Mouse (Mus musculus): ENCODE results near the gene Map3k3. TPM values are rescaled to one million over a fixed set of nuclear protein-coding genes. Genes with fewer than 3 reads are reported as not detected.

Gene Map3k3
- polyA plus RNA-seq, 1 experiment from 2014 or later: 4.7 TPM

GRCm38 (mm10) chr11:106187326-106187725 is 102.9 kb downstream of the Map3k3 start:
- H3K9me3 ChIP-seq (ENCODE audit: low read length): no peaks in the 10 kb centered on the region
- peaks cover 5% of the 10 kb centered on the region for H3K4me1 ChIP-seq (ENCODE audit: insufficient read depth)
- no peak overlapping the region for H3K27ac ChIP-seq (ENCODE audit: low read depth)
- H3K4me2 ChIP-seq (ENCODE audit: low read depth, low read length): no peak overlapping the region
- H3K4me3 ChIP-seq (ENCODE audit: low read depth, low read length): no peak overlapping the region
- H3K36me3 ChIP-seq (replicated peaks; ENCODE audit: insufficient read depth, low read length): no peaks in the 10 kb centered on the region; the same call in 1 of the 2 replicates
- ATAC-seq: no peak
- no peaks in the 10 kb centered on the region for H3K27me3 ChIP-seq (ENCODE audit: insufficient read depth, low read length)
- WGBS (ENCODE audit: insufficient replicate concordance): 84% methylated on average over 4 of the region's 4 CpGs
- TF ChIP-seq EP300 (IDR thresholded peaks at IDR 0.05; ENCODE audit: low read depth): no peak
- TF ChIP-seq CTCF (IDR thresholded peaks at IDR 0.05; ENCODE audit: low read depth): no peak
- no peak for DNase-seq
- H3K9ac ChIP-seq (replicated peaks): no peak overlapping the region

- peaks cover 23% of the 10 kb centered on the region for H3K4me1 ChIP-seq (ENCODE audit: insufficient read depth)
- H3K9ac ChIP-seq (replicated peaks): no peak overlapping the region
- ATAC-seq: no peak
- no peaks in the 10 kb centered on the region for H3K27me3 ChIP-seq (ENCODE audit: insufficient read depth, low read length)
- H3K9me3 ChIP-seq (ENCODE audit: low read length): no peaks in the 10 kb centered on the region
- DNase-seq: no peak
- TF ChIP-seq EP300 (IDR thresholded peaks at IDR 0.05; ENCODE audit: low read depth): no peak
- no peak for TF ChIP-seq CTCF (IDR thresholded peaks at IDR 0.05; ENCODE audit: low read depth)
- no peak overlapping the region for H3K4me3 ChIP-seq (ENCODE audit: low read depth, low read length)
- WGBS (ENCODE audit: insufficient replicate concordance): 81% methylated on average over 3 of the region's 3 CpGs
- H3K27ac ChIP-seq (ENCODE audit: low read depth): no peak overlapping the region
- H3K36me3 ChIP-seq (replicated peaks; ENCODE audit: insufficient read depth, low read length): no peaks in the 10 kb centered on the region
- 0 out of 2 replicates have a peak overlapping the region, but pooled peaks have one; percentile 73 for H3K4me2 ChIP-seq (ENCODE audit: low read depth, low read length)
Measured at GRCm38 (mm10) chr11:106191716-106192115, 107.3 kb downstream of the Map3k3 start.

GRCm38 (mm10) chr11:106192241-106192640 is 107.8 kb downstream of the Map3k3 start:
- 49% methylated on average over 5 of the region's 5 CpGs for WGBS (ENCODE audit: insufficient replicate concordance)
- Histone ChIP-seq H3K9ac (replicated peaks) (peak overlapping the region; percentile 60; the same call in 1 of the 2 replicates), H3K36me3 (replicated peaks; ENCODE audit: insufficient read depth, low read length) (peaks cover 5% of the 10 kb centered on the region; the same call in 1 of the 2 replicates), H3K27ac (ENCODE audit: low read depth) (peak overlapping the region; percentile 76; the same call in 1 of the 2 replicates), H3K4me2 (ENCODE audit: low read depth, low read length) (peak overlapping the region; percentile 73), H3K9me3 (ENCODE audit: low read length) (no peaks in the 10 kb centered on the region), H3K4me3 (ENCODE audit: low read depth, low read length) (peak overlapping the region; percentile 59), H3K4me1 (ENCODE audit: insufficient read depth) (peaks cover 23% of the 10 kb centered on the region), H3K27me3 (ENCODE audit: insufficient read depth, low read length) (no peaks in the 10 kb centered on the region)
- ATAC-seq (no peak), DNase-seq (no peak)
- no peak for TF ChIP-seq CTCF (IDR thresholded peaks at IDR 0.05; ENCODE audit: low read depth)
- no peak for TF ChIP-seq EP300 (IDR thresholded peaks at IDR 0.05; ENCODE audit: low read depth)

- ATAC-seq: peak; percentile 52
Measured at GRCm38 (mm10) chr11:106192657-106193370, 108.4 kb downstream of the Map3k3 start.

GRCm38 (mm10) chr11:106193371-106194154 is 109.2 kb downstream of the Map3k3 start:
- no peaks in the 10 kb centered on the region for H3K27me3 ChIP-seq (ENCODE audit: insufficient read depth, low read length)
- DNase-seq: peak; percentile 100
- TF ChIP-seq EP300 (IDR thresholded peaks at IDR 0.05; ENCODE audit: low read depth) (no peak), CTCF (IDR thresholded peaks at IDR 0.05; ENCODE audit: low read depth) (no peak)
- peak overlapping the region; percentile 77 for H3K4me2 ChIP-seq (ENCODE audit: low read depth, low read length)
- H3K9ac ChIP-seq (replicated peaks): peak overlapping the region; percentile 68
- peak overlapping the region; percentile 91 for H3K27ac ChIP-seq (ENCODE audit: low read depth)
- no peaks in the 10 kb centered on the region for H3K9me3 ChIP-seq (ENCODE audit: low read length)
- H3K4me1 ChIP-seq (ENCODE audit: insufficient read depth): peaks cover 28% of the 10 kb centered on the region
- peak overlapping the region; percentile 59 for H3K4me3 ChIP-seq (ENCODE audit: low read depth, low read length)
- peaks cover 17% of the 10 kb centered on the region; the same call in 1 of the 2 replicates for H3K36me3 ChIP-seq (replicated peaks; ENCODE audit: insufficient read depth, low read length)
- WGBS (ENCODE audit: insufficient replicate concordance): under 1% methylated on average over 42 of the region's 44 CpGs
- peak; percentile 96 for ATAC-seq

More at GRCm38 (mm10) chr11:106192657-106193370, 108.4 kb downstream of the Map3k3 start:
- 8% methylated on average over 19 of the region's 19 CpGs for WGBS (ENCODE audit: insufficient replicate concordance)
- Histone ChIP-seq H3K36me3 (replicated peaks; ENCODE audit: insufficient read depth, low read length) (peaks cover 10% of the 10 kb centered on the region; the same call in 1 of the 2 replicates), H3K9me3 (ENCODE audit: low read length) (no peaks in the 10 kb centered on the region), H3K27me3 (ENCODE audit: insufficient read depth, low read length) (no peaks in the 10 kb centered on the region), H3K27ac (ENCODE audit: low read depth) (peak overlapping the region; percentile 76), H3K9ac (replicated peaks) (peak overlapping the region; percentile 60), H3K4me3 (ENCODE audit: low read depth, low read length) (peak overlapping the region; percentile 59), H3K4me2 (ENCODE audit: low read depth, low read length) (peak overlapping the region; percentile 73), H3K4me1 (ENCODE audit: insufficient read depth) (peaks cover 23% of the 10 kb centered on the region)
- peak; percentile 37 for TF ChIP-seq CTCF (IDR thresholded peaks at IDR 0.05; ENCODE audit: low read depth)
- no peak for TF ChIP-seq EP300 (IDR thresholded peaks at IDR 0.05; ENCODE audit: low read depth)
- DNase-seq: no peak

GRCm38 (mm10) chr11:106194155-106194541 is 109.7 kb downstream of the Map3k3 start:
- TF ChIP-seq EP300 (IDR thresholded peaks at IDR 0.05; ENCODE audit: low read depth) (no peak), CTCF (IDR thresholded peaks at IDR 0.05; ENCODE audit: low read depth) (no peak)
- no peaks in the 10 kb centered on the region for H3K9me3 ChIP-seq (ENCODE audit: low read length)

More at GRCm38 (mm10) chr11:106194155-106194541, 109.7 kb downstream of the Map3k3 start:
- peak overlapping the region; percentile 91 for H3K27ac ChIP-seq (ENCODE audit: low read depth)
- H3K36me3 ChIP-seq (replicated peaks; ENCODE audit: insufficient read depth, low read length): peaks cover 17% of the 10 kb centered on the region; the same call in 1 of the 2 replicates
- H3K4me3 ChIP-seq (ENCODE audit: low read depth, low read length): peak overlapping the region; percentile 59
- H3K4me1 ChIP-seq (ENCODE audit: insufficient read depth): peaks cover 28% of the 10 kb centered on the region
- peak overlapping the region; percentile 68 for H3K9ac ChIP-seq (replicated peaks)
- no peak for ATAC-seq
- H3K27me3 ChIP-seq (ENCODE audit: insufficient read depth, low read length): no peaks in the 10 kb centered on the region
- H3K4me2 ChIP-seq (ENCODE audit: low read depth, low read length): peak overlapping the region; percentile 77
- no peak for DNase-seq
- WGBS (ENCODE audit: insufficient replicate concordance): 23% methylated on average over 3 of the region's 3 CpGs
